Mouse (Mus musculus): ENCODE data around the gene Kcnn1. TPM values are rescaled to one million over a fixed set of nuclear protein-coding genes. Genes with fewer than 3 reads are reported as not detected.
A peak's percentile ranks its signal among the peaks of the same experiment; 100 is the strongest.

Kcnn1 gene
- polyA plus RNA-seq, 1 experiment from 2014 or later, result 6.7 TPM

GRCm38 (mm10) chr8:70864712-70865221 lies 1.7 kb upstream of the Kcnn1 start:
- no peak for ATAC-seq (ENCODE audit: insufficient number of reproducible peaks, insufficient read depth, low FRiP score, low TSS enrichment)

GRCm38 (mm10) chr8:70863956-70864711 lies 1.1 kb upstream of the Kcnn1 start:
- H3K27ac ChIP-seq, result peak overlapping the region; percentile 90
- peaks cover 51% of the 10 kb centered on the region for H3K4me1 ChIP-seq
- 0 out of 2 replicates have a peak, but pooled peaks cover 6% of the 10 kb centered on the region for H3K36me3 ChIP-seq
- H3K4me3 ChIP-seq, result peak overlapping the region; percentile 45
- H3K27me3 ChIP-seq, result peaks cover 22% of the 10 kb centered on the region
- 2% methylated on average over 44 of the region's 46 CpGs for WGBS
- H3K9ac ChIP-seq, result peak overlapping the region; percentile 61
- no peak for ATAC-seq (ENCODE audit: insufficient number of reproducible peaks, insufficient read depth, low FRiP score, low TSS enrichment)
- H3K4me2 ChIP-seq (replicated peaks), result peak overlapping the region; percentile 92
- no peaks in the 10 kb centered on the region for H3K9me3 ChIP-seq

More at GRCm38 (mm10) chr8:70864712-70865221, 1.7 kb upstream of the Kcnn1 start:
- no peaks in the 10 kb centered on the region for H3K9me3 ChIP-seq
- 0 out of 2 replicates have a peak, but pooled peaks cover 6% of the 10 kb centered on the region for H3K36me3 ChIP-seq
- peak overlapping the region; percentile 60 for H3K9ac ChIP-seq
- H3K4me3 ChIP-seq, result peak overlapping the region; percentile 45
- peaks cover 22% of the 10 kb centered on the region for H3K27me3 ChIP-seq
- 1% methylated on average over 24 of the region's 24 CpGs for WGBS
- peak overlapping the region; percentile 90 for H3K27ac ChIP-seq
- peaks cover 54% of the 10 kb centered on the region for H3K4me1 ChIP-seq
- H3K4me2 ChIP-seq (replicated peaks), result peak overlapping the region; percentile 92

GRCm38 (mm10) chr8:70857516-70857915 lies 5.5 kb downstream of the Kcnn1 start:
- Histone ChIP-seq H3K9ac (0 out of 2 replicates have a peak overlapping the region, but pooled peaks have one; percentile 15), H3K4me1 (peaks cover 22% of the 10 kb centered on the region), H3K27me3 (peaks cover 14% of the 10 kb centered on the region), H3K9me3 (no peaks in the 10 kb centered on the region), H3K4me2 (replicated peaks) (peak overlapping the region; percentile 91; the same call in 1 of the 2 replicates), H3K36me3 (no peaks in the 10 kb centered on the region), H3K4me3 (no peak overlapping the region), H3K27ac (0 out of 2 replicates have a peak overlapping the region, but pooled peaks have one; percentile 26)
- no peak for ATAC-seq (ENCODE audit: insufficient number of reproducible peaks, insufficient read depth, low FRiP score, low TSS enrichment)
- 2% methylated on average over 4 of the region's 4 CpGs for WGBS

GRCm38 (mm10) chr8:70856541-70857197 lies 6.4 kb downstream of the Kcnn1 start:
- H3K9me3 ChIP-seq, result no peaks in the 10 kb centered on the region
- WGBS, result 6% methylated on average over 33 of the region's 33 CpGs
- peak overlapping the region; percentile 48 for H3K9ac ChIP-seq
- peak overlapping the region; percentile 91 for H3K4me2 ChIP-seq (replicated peaks)
- no peak overlapping the region for H3K27ac ChIP-seq
- H3K27me3 ChIP-seq, result peaks cover 5% of the 10 kb centered on the region
- peaks cover 17% of the 10 kb centered on the region for H3K4me1 ChIP-seq
- H3K4me3 ChIP-seq, result peak overlapping the region; percentile 47
- no peaks in the 10 kb centered on the region for H3K36me3 ChIP-seq
- ATAC-seq (ENCODE audit: insufficient number of reproducible peaks, insufficient read depth, low FRiP score, low TSS enrichment), result peak; percentile 49; the same call in 1 of the 2 replicates

- no peaks in the 10 kb centered on the region for H3K36me3 ChIP-seq
- H3K27me3 ChIP-seq, result no peaks in the 10 kb centered on the region; the same call in 1 of the 2 replicates
- 69% methylated on average over 5 of the region's 5 CpGs for WGBS
- H3K9ac ChIP-seq, result peak overlapping the region; percentile 48; the same call in 1 of the 2 replicates
- H3K27ac ChIP-seq, result no peak overlapping the region
- H3K9me3 ChIP-seq, result no peaks in the 10 kb centered on the region
- H3K4me2 ChIP-seq (replicated peaks), result no peak overlapping the region; the same call in 1 of the 2 replicates
- peak overlapping the region; percentile 47; the same call in 1 of the 2 replicates for H3K4me3 ChIP-seq
- peaks cover 17% of the 10 kb centered on the region for H3K4me1 ChIP-seq
- no peak for ATAC-seq (ENCODE audit: insufficient number of reproducible peaks, insufficient read depth, low FRiP score, low TSS enrichment)
These were observed 7.0 kb downstream of the Kcnn1 start for GRCm38 (mm10) chr8:70856028-70856427.

- Histone ChIP-seq H3K4me3 (no peak overlapping the region), H3K27me3 (no peaks in the 10 kb centered on the region; the same call in 1 of the 2 replicates), H3K9ac (no peak overlapping the region), H3K36me3 (no peaks in the 10 kb centered on the region), H3K27ac (no peak overlapping the region), H3K9me3 (no peaks in the 10 kb centered on the region), H3K4me1 (peaks cover 17% of the 10 kb centered on the region), H3K4me2 (replicated peaks) (no peak overlapping the region)
- no peak for ATAC-seq (ENCODE audit: insufficient number of reproducible peaks, insufficient read depth, low FRiP score, low TSS enrichment)
- 83% methylated on average over 2 of the region's 2 CpGs for WGBS
These were observed 9.2 kb downstream of the Kcnn1 start for GRCm38 (mm10) chr8:70853863-70854262.

GRCm38 (mm10) chr8:70852595-70853231 lies 10.3 kb downstream of the Kcnn1 start:
- Histone ChIP-seq H3K27me3 (no peaks in the 10 kb centered on the region; the same call in 1 of the 2 replicates), H3K4me2 (replicated peaks) (no peak overlapping the region), H3K4me1 (peaks cover 12% of the 10 kb centered on the region), H3K9me3 (no peaks in the 10 kb centered on the region), H3K36me3 (no peaks in the 10 kb centered on the region), H3K27ac (no peak overlapping the region), H3K4me3 (no peak overlapping the region), H3K9ac (no peak overlapping the region)
- ATAC-seq (ENCODE audit: insufficient number of reproducible peaks, insufficient read depth, low FRiP score, low TSS enrichment), result no peak
- WGBS, result 90% methylated on average over 41 of the region's 41 CpGs

- 52% methylated on average over 6 of the region's 6 CpGs for WGBS
- peaks cover 5% of the 10 kb centered on the region for H3K4me1 ChIP-seq
- H3K27me3 ChIP-seq, result no peaks in the 10 kb centered on the region; the same call in 1 of the 2 replicates
- no peak overlapping the region for H3K4me3 ChIP-seq
- H3K27ac ChIP-seq, result no peak overlapping the region
- no peak for ATAC-seq (ENCODE audit: insufficient number of reproducible peaks, insufficient read depth, low FRiP score, low TSS enrichment)
- no peaks in the 10 kb centered on the region for H3K9me3 ChIP-seq
- no peaks in the 10 kb centered on the region for H3K36me3 ChIP-seq
- H3K9ac ChIP-seq, result no peak overlapping the region
- H3K4me2 ChIP-seq (replicated peaks), result no peak overlapping the region
These were observed 11.2 kb downstream of the Kcnn1 start for GRCm38 (mm10) chr8:70851837-70852236.

GRCm38 (mm10) chr8:70850947-70851346 lies 12.1 kb downstream of the Kcnn1 start:
- H3K27me3 ChIP-seq, result no peaks in the 10 kb centered on the region; the same call in 1 of the 2 replicates
- no peak overlapping the region for H3K9ac ChIP-seq
- H3K36me3 ChIP-seq, result no peaks in the 10 kb centered on the region
- H3K4me1 ChIP-seq, result no peaks in the 10 kb centered on the region
- H3K9me3 ChIP-seq, result no peaks in the 10 kb centered on the region
- no peak overlapping the region for H3K4me2 ChIP-seq (replicated peaks)
- H3K27ac ChIP-seq, result no peak overlapping the region
- H3K4me3 ChIP-seq, result no peak overlapping the region
- 80% methylated on average over 4 of the region's 4 CpGs for WGBS
- ATAC-seq (ENCODE audit: insufficient number of reproducible peaks, insufficient read depth, low FRiP score, low TSS enrichment), result no peak

GRCm38 (mm10) chr8:70850132-70850845 lies 12.8 kb downstream of the Kcnn1 start:
- H3K4me2 ChIP-seq (replicated peaks), result no peak overlapping the region
- H3K4me3 ChIP-seq, result no peak overlapping the region
- H3K27ac ChIP-seq, result no peak overlapping the region
- H3K9me3 ChIP-seq, result no peaks in the 10 kb centered on the region
- ATAC-seq (ENCODE audit: insufficient number of reproducible peaks, insufficient read depth, low FRiP score, low TSS enrichment), result no peak
- H3K9ac ChIP-seq, result no peak overlapping the region
- no peaks in the 10 kb centered on the region for H3K36me3 ChIP-seq
- no peaks in the 10 kb centered on the region; the same call in 1 of the 2 replicates for H3K27me3 ChIP-seq
- WGBS, result 73% methylated on average over 7 of the region's 7 CpGs
- H3K4me1 ChIP-seq, result no peaks in the 10 kb centered on the region
